Mouse (Mus musculus): ENCODE results near the gene Colca2. TPM values are rescaled to one million over a fixed set of nuclear protein-coding genes. Genes with fewer than 3 reads are reported as not detected.
A peak's percentile ranks its signal among the peaks of the same experiment; 100 is the strongest.

The Colca2 gene
- polyA plus RNA-seq, 1 experiment from 2014 or later, result 8.7 TPM

DNA sequence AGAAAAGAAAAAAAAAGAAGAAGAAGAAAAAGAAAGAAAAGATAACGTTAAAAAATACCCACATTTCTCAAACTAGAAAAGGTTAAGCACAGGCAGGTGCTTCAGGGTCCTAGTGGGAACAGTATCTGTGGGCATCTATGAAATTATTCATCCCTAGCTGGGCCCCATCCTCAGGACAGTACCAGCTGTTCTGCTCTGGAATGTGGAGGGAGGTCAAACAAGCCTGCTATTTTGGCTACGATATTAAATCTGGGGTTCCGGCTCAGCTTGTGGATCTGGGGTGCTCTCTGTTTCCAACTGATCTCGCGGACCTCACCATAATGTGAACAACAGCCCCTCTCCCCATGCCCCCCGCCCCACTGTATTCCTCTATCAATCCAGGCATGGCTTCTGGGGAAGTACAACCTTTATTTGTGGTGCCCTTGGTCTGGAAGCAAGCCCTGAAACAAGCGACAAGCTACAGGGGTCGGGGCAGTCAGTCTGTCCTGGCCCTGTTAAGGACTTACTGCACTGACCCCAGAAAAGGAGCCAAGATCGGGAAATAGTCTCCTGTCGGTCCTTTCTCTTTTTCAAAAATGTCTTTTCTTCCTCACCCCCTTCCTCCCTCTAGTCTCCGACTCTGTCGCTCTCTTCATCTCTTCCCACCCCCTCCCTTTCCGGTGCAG lies 403 bp downstream of the Colca2 start:
- H3K27me3 ChIP-seq (ENCODE audit: control insufficient read depth, insufficient read depth, low read length), result no peaks in the 10 kb centered on the region
- ATAC-seq (ENCODE audit: insufficient read depth, low FRiP score), result no peak
- peak overlapping the region; percentile 55 for H3K4me3 ChIP-seq (replicated peaks; ENCODE audit: low read length)
- H3K9me3 ChIP-seq (replicated peaks; ENCODE audit: control insufficient read depth, low read length), result no peaks in the 10 kb centered on the region
- peak overlapping the region; percentile 72 for H3K9ac ChIP-seq (ENCODE audit: low read length)
- H3K36me3 ChIP-seq (ENCODE audit: control insufficient read depth, insufficient read depth, low read length), result no peaks in the 10 kb centered on the region
- H3K4me2 ChIP-seq (ENCODE audit: low read depth, low read length), result peak overlapping the region; percentile 67
- peaks cover 14% of the 10 kb centered on the region for H3K4me1 ChIP-seq (ENCODE audit: control insufficient read depth, insufficient read depth, low read length)
- peak overlapping the region; percentile 74 for H3K27ac ChIP-seq (ENCODE audit: low read length)
- WGBS, result 17% methylated on average over 13 of the region's 13 CpGs

DNA sequence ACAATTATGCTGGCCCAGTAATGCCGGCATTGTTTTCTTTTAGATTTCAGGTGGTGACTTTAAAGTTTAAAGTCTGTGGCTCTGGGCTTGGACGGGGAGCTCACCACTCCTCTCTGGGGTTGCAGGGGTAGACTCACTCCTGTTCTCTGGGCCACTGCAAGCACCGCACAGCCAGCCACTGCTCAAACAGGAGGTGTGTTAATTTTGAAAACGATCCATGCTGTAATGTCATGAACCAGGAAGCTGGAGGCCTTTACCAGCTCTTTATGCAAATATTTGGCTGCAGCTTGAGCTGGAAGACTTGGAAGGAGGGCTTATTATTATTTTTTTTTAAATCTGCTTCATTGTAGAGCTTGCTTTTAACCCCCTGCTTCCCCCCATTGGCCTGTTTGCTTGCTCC lies 3.7 kb downstream of the Colca2 start:
- Histone ChIP-seq H3K9ac (ENCODE audit: low read length) (peak overlapping the region; percentile 44), H3K9me3 (replicated peaks; ENCODE audit: control insufficient read depth, low read length) (no peaks in the 10 kb centered on the region), H3K27ac (ENCODE audit: low read length) (peak overlapping the region; percentile 74), H3K4me2 (ENCODE audit: low read depth, low read length) (peak overlapping the region; percentile 32), H3K4me3 (replicated peaks; ENCODE audit: low read length) (no peak overlapping the region), H3K36me3 (ENCODE audit: control insufficient read depth, insufficient read depth, low read length) (no peaks in the 10 kb centered on the region), H3K27me3 (ENCODE audit: control insufficient read depth, insufficient read depth, low read length) (no peaks in the 10 kb centered on the region), H3K4me1 (ENCODE audit: control insufficient read depth, insufficient read depth, low read length) (peaks cover 14% of the 10 kb centered on the region)
- WGBS, result 11% methylated on average over 4 of the region's 4 CpGs
- ATAC-seq (ENCODE audit: insufficient read depth, low FRiP score), result peak; percentile 48; the same call in 1 of the 2 replicates

DNA sequence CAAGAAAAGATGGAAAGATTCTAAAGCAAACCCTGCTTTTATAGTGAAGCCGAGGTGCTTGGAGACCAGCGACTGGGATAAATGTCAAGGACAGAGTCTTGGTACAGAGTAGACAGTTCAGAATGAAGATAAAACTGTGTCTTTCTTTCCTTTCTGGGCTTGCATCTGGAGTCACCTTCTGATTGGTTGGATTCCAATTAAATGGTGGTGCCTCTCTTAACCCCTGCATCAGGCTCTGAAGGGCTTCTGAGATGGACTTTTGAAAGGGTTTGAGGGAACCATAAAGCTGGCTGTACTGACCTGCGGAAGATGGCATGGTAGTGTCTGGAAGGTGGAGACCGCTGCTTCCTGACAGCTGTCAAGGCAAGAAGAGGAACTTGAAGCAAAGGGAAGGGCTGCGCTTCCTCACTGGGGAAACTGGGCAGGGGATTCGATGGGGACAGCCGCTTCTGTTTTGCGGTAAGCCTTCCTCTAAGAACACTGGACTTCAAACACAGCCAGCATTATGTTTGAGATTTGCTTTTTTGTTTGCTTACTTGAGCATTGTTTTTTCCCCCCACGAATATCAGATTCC lies 4.7 kb downstream of the Colca2 start:
- H3K4me1 ChIP-seq (ENCODE audit: control insufficient read depth, insufficient read depth, low read length), result peaks cover 14% of the 10 kb centered on the region
- H3K36me3 ChIP-seq (ENCODE audit: control insufficient read depth, insufficient read depth, low read length), result no peaks in the 10 kb centered on the region
- no peaks in the 10 kb centered on the region for H3K27me3 ChIP-seq (ENCODE audit: control insufficient read depth, insufficient read depth, low read length)
- peak overlapping the region; percentile 12; the same call in 1 of the 2 replicates for H3K4me2 ChIP-seq (ENCODE audit: low read depth, low read length)
- H3K9ac ChIP-seq (ENCODE audit: low read length), result no peak overlapping the region
- ATAC-seq (ENCODE audit: insufficient read depth, low FRiP score), result no peak
- 56% methylated on average over 9 of the region's 9 CpGs for WGBS
- no peaks in the 10 kb centered on the region for H3K9me3 ChIP-seq (replicated peaks; ENCODE audit: control insufficient read depth, low read length)
- no peak overlapping the region for H3K27ac ChIP-seq (ENCODE audit: low read length)
- no peak overlapping the region for H3K4me3 ChIP-seq (replicated peaks; ENCODE audit: low read length)

DNA sequence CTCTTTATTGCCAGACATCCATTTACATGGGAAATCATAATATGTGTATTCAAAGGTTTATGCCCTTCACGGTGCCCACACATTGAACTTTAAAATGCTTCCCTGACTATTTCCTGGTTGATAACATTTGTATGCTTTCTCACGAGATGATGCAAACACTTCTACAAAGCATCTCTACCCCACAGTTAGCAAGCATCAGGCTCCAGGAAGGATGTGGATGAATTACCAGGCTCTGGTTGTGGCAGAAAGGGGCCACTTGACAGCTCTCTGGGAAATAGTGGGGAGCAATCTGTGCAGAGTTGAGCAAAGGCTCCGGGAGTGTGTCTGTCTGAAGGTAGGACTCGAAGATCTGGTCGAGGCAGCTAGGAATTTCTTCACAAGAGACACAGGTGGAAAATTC lies 6.3 kb downstream of the Colca2 start:
- 58% methylated on average over 5 of the region's 5 CpGs for WGBS
- Histone ChIP-seq H3K36me3 (ENCODE audit: control insufficient read depth, insufficient read depth, low read length) (no peaks in the 10 kb centered on the region), H3K27me3 (ENCODE audit: control insufficient read depth, insufficient read depth, low read length) (no peaks in the 10 kb centered on the region), H3K9me3 (replicated peaks; ENCODE audit: control insufficient read depth, low read length) (no peaks in the 10 kb centered on the region), H3K9ac (ENCODE audit: low read length) (no peak overlapping the region), H3K27ac (ENCODE audit: low read length) (peak overlapping the region; percentile 73), H3K4me2 (ENCODE audit: low read depth, low read length) (no peak overlapping the region), H3K4me3 (replicated peaks; ENCODE audit: low read length) (no peak overlapping the region), H3K4me1 (ENCODE audit: control insufficient read depth, insufficient read depth, low read length) (peaks cover 9% of the 10 kb centered on the region)
- ATAC-seq (ENCODE audit: insufficient read depth, low FRiP score), result no peak

DNA sequence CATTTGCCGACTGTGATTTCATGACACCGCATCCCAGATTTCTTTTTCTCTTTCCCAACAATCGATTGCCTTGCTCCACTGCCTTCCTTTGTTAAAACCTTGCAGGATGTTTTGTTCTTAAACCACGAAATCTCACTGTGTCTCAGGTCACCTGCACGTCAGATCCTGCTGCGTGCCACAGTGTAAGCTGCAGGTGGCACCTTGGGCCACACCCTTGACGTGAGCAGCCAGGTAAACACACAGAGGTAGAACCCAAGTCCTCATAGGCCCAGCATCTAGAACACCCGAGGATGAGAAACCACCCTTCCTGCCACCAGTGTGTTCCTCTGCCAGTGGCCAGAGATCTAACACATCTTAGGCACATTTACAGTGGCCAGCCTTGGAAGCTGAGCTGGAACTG lies 7.3 kb downstream of the Colca2 start:
- 68% methylated on average over 8 of the region's 8 CpGs for WGBS
- no peak overlapping the region for H3K4me2 ChIP-seq (ENCODE audit: low read depth, low read length)
- no peaks in the 10 kb centered on the region for H3K9me3 ChIP-seq (replicated peaks; ENCODE audit: control insufficient read depth, low read length)
- peaks cover 9% of the 10 kb centered on the region for H3K4me1 ChIP-seq (ENCODE audit: control insufficient read depth, insufficient read depth, low read length)
- no peaks in the 10 kb centered on the region for H3K27me3 ChIP-seq (ENCODE audit: control insufficient read depth, insufficient read depth, low read length)
- ATAC-seq (ENCODE audit: insufficient read depth, low FRiP score), result no peak; the same call in 1 of the 2 replicates
- no peak overlapping the region for H3K4me3 ChIP-seq (replicated peaks; ENCODE audit: low read length)
- H3K27ac ChIP-seq (ENCODE audit: low read length), result peak overlapping the region; percentile 5; the same call in 1 of the 2 replicates
- H3K36me3 ChIP-seq (ENCODE audit: control insufficient read depth, insufficient read depth, low read length), result no peaks in the 10 kb centered on the region
- no peak overlapping the region for H3K9ac ChIP-seq (ENCODE audit: low read length)

GRCm38 (mm10) chr9:51268852-51269251 lies 9.5 kb downstream of the Colca2 start:
- Histone ChIP-seq H3K27me3 (ENCODE audit: control insufficient read depth, insufficient read depth, low read length) (no peaks in the 10 kb centered on the region), H3K4me2 (ENCODE audit: low read depth, low read length) (no peak overlapping the region), H3K36me3 (ENCODE audit: control insufficient read depth, insufficient read depth, low read length) (no peaks in the 10 kb centered on the region), H3K4me1 (ENCODE audit: control insufficient read depth, insufficient read depth, low read length) (0 out of 2 replicates have a peak, but pooled peaks cover 3% of the 10 kb centered on the region), H3K27ac (ENCODE audit: low read length) (peak overlapping the region; percentile 51; the same call in 1 of the 2 replicates), H3K9ac (ENCODE audit: low read length) (no peak overlapping the region), H3K9me3 (replicated peaks; ENCODE audit: control insufficient read depth, low read length) (no peaks in the 10 kb centered on the region), H3K4me3 (replicated peaks; ENCODE audit: low read length) (no peak overlapping the region)
- 68% methylated on average over 5 of the region's 5 CpGs for WGBS
- ATAC-seq (ENCODE audit: insufficient read depth, low FRiP score), result no peak

DNA sequence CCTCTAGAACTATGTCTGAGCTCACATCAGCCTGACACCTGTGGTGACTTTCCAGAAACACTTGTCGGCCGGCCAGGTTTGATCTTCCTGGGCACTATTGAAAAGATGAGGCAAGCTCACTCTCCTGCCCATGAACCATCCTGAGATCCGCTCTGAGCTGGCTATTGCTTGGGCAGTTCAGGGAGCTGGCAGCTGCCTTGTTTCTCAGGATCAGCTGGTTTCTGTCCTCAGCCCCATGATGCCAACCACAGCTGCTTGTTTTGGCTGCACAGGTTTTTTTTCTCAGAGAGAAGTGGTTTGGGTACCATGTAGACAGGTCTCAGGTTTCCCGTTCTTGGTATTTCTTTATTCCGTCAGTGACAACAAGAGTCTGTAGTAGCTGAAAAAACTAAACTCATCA lies 19.9 kb downstream of the Colca2 start:
- ATAC-seq (ENCODE audit: insufficient read depth, low FRiP score), result no peak
- Histone ChIP-seq H3K36me3 (ENCODE audit: control insufficient read depth, insufficient read depth, low read length) (no peaks in the 10 kb centered on the region), H3K27me3 (ENCODE audit: control insufficient read depth, insufficient read depth, low read length) (no peaks in the 10 kb centered on the region), H3K4me2 (ENCODE audit: low read depth, low read length) (no peak overlapping the region), H3K4me1 (ENCODE audit: control insufficient read depth, insufficient read depth, low read length) (no peaks in the 10 kb centered on the region), H3K9ac (ENCODE audit: low read length) (no peak overlapping the region), H3K9me3 (replicated peaks; ENCODE audit: control insufficient read depth, low read length) (peaks cover 6% of the 10 kb centered on the region; the same call in 1 of the 2 replicates), H3K4me3 (replicated peaks; ENCODE audit: low read length) (no peak overlapping the region), H3K27ac (ENCODE audit: low read length) (no peak overlapping the region)
- WGBS, result 86% methylated on average over 5 of the region's 5 CpGs

- H3K36me3 ChIP-seq (ENCODE audit: control insufficient read depth, insufficient read depth, low read length), result no peaks in the 10 kb centered on the region
- no peak for ATAC-seq (ENCODE audit: insufficient read depth, low FRiP score)
- no peaks in the 10 kb centered on the region; the same call in 1 of the 2 replicates for H3K4me1 ChIP-seq (ENCODE audit: control insufficient read depth, insufficient read depth, low read length)
- H3K9me3 ChIP-seq (replicated peaks; ENCODE audit: control insufficient read depth, low read length), result peaks cover 5% of the 10 kb centered on the region; the same call in 1 of the 2 replicates
- no peaks in the 10 kb centered on the region for H3K27me3 ChIP-seq (ENCODE audit: control insufficient read depth, insufficient read depth, low read length)
- no peak overlapping the region for H3K9ac ChIP-seq (ENCODE audit: low read length)
- no peak overlapping the region for H3K4me2 ChIP-seq (ENCODE audit: low read depth, low read length)
- no peak overlapping the region for H3K4me3 ChIP-seq (replicated peaks; ENCODE audit: low read length)
- WGBS, result 58% methylated on average over 4 of the region's 4 CpGs
- no peak overlapping the region for H3K27ac ChIP-seq (ENCODE audit: low read length)
Measured at GRCm38 (mm10) chr9:51256780-51257502, 21.4 kb downstream of the Colca2 start.
